Mouse (Mus musculus) left cerebral cortex, postnatal 25 days (tissue): ENCODE measurements around the gene Ddx46. TPM values are rescaled to one million over a fixed set of nuclear protein-coding genes. Genes with fewer than 3 reads are reported as not detected.
"Not testable (repeated sequence)": the region's sequence is repeated elsewhere in the genome, so short reads cannot be mapped to it uniquely, and the experiment has no call there.

Source experiments
- DNase-seq, 2 experiments: peaks; one replicate each; pipeline ENCODE4 v3.0.0; 2022; ENCODE audit warnings: low spot score in 2 of 2, mixed read lengths in 1 of 2
- intact Hi-C: fragments of 180-260 bp; cut with DNase I; formaldehyde crosslinking; loops from one replicate; pipeline ENCODE4 v1.15.1; 2025
- total RNA-seq, 2 experiments: library from RNA; stranded (reverse); gene quantifications; 2 replicates each; pipeline ENCODE4 v1.2.3; 2021

Gene Ddx46
- total RNA-seq, result 10 to 100 TPM; 39.9 to 44.0 TPM

DNA sequence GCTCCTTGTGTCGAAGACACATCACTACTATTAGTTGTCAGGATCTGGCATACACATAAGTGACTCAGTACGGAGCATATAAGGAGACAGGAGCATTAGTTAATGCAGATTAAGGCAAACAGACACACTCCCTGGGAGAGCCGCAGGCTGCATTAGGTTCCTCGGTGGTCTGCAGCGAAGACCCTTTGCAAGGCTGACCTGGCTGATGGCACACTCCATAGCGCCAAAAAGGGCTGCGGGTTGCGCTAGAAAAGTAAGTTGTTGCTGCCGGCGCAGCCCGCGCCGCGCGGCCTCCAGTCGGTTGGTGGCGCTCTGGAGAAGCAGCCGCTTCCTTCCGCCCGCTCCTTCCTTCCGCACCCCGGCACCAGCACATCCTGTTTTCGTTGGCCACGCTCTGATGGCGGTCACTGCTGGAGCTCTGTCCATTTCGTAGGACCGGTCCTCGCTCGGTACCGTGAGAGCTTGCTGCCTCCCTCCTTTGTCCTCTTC is at the start of gene Ddx46:
Gene Ddx46, plus strand, starts transcription at position 389 of the 489 bp plus-strand sequence.
- peak; percentile 89 for DNase-seq
- intact Hi-C loops, result no loop called here

DNA sequence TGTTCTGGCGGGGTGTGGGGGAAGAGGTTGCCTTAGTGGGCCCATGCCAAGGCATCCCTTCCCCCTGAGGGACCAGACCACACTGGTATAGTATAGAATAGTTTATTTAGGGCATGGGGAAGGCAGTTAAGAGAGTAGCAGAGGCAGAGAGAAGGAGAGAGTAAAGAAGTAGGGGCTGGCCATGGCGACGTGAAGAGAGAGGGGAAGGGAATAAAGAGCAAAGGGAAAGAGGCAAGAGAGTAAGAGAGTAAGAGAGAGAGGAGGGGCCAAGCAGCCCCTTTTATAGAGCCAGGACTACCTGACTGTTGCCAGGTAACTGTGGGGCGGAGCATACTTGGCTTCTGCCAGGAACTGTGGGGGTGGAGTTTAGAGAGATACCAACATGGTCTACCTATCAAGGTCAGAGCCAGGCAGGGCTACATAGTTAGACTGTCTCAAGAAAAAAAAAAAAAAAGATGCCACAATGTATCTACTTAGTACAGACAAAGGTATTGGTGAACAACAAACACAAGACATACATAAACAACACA is 42.8 kb upstream of the Ddx46 start:
- no peak for DNase-seq
- intact Hi-C loops, result no loop called here

DNA sequence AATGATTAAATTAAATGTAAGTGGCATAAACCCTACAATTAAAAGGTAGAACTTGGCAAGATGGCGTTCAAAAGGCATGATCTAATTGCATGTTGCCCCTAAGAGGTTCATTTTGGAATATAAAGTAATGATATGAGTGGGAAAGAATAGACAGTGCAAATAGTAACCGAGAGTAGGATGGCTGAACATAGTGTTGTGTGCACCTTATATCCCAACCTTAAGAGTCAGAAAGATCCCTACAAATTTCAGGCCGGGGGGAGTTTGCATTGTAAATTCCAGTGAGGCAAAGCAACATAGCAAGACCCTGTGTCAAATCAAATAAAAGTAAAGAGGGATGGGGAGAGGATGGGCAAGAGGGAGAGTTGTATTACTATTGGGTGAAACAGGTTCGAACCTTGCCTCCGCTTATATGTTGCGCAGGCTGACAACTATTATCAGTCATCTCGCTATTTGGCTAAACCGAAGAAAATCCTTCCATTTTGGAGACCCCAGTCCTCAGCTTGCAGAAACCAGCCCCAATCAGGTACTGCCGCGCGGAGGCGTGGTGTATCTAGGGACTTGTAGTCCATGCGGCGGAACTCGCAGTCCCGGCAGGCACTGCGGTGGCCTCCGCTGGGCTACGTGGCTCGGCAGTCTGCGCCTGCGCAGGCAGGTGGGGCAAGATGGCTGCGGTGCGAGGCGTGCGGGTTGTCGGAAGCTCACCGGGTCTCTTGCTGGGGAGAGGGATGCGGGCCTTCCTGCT is 42.1 kb upstream of the Ddx46 start:
- intact Hi-C loops, result no loop called here
- DNase-seq, result peak; percentile 97 to 99

DNA sequence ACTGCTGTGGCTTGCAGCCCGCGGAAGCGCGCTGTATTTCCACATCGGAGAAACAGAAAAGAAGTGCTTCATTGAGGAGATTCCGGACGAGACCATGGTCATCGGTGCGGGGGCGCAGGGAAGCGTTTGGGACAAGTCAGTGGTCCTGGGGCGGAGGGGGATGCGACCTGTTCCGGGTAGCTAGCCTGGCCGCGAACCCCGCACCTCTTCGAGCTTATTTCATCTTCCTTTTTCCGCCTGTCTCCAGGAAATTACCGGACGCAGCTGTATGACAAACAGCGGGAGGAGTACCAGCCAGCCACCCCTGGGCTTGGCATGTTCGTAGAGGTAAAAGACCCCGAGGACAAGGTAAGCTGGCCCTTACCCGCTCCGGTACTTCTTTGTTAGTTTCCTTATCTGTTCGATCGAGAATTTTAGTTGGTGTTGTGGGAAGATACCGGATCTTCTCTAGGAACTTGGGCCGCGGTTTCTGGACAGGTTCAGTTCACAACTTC is 41.5 kb upstream of the Ddx46 start:
- intact Hi-C loops, result no loop called here
- no peak for DNase-seq

DNA sequence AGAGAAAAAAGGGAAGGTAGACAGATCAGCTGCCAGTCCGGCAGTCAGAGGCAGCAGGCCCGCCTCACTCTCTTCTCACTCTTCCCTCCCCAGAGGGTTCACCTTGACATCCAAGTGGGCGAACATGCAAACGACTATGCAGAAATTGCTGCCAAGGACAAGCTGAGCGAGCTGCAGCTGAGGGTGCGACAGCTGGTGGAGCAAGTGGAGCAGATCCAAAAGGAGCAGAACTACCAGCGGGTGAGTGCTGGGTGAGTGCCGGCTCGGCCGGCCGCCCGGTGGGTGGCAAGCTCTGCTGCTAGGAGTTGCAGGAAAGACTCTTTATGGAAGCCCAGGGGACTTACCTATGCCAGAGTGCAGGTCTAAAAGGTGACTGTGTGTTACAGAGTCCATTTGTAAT is 39.5 kb upstream of the Ddx46 start:
- intact Hi-C loops, result no loop called here

DNA sequence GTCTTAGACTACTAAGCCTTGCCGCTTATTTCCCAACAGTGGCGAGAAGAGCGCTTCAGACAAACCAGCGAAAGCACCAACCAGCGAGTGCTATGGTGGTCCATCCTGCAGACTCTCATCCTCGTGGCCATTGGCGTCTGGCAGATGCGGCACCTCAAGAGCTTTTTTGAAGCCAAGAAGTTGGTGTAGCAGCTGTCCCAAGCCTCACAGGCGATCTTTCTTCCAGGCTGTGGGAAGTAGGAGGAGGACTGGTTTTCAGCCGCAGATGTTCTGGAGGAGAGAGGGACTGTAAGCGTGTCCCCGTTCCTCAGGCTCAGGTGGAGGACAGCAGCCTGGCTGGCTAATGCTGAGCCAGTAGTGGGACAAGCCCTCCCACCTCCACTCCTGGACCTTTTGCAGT is 38.0 kb upstream of the Ddx46 start:
- DNase-seq, result peak in 1 of 2 experiments; percentile 66
- intact Hi-C loops, result no loop called here

More for the DNA sequence above, 39.5 kb upstream of the Ddx46 start:
- DNase-seq, result peak; percentile 56 to 93

DNA sequence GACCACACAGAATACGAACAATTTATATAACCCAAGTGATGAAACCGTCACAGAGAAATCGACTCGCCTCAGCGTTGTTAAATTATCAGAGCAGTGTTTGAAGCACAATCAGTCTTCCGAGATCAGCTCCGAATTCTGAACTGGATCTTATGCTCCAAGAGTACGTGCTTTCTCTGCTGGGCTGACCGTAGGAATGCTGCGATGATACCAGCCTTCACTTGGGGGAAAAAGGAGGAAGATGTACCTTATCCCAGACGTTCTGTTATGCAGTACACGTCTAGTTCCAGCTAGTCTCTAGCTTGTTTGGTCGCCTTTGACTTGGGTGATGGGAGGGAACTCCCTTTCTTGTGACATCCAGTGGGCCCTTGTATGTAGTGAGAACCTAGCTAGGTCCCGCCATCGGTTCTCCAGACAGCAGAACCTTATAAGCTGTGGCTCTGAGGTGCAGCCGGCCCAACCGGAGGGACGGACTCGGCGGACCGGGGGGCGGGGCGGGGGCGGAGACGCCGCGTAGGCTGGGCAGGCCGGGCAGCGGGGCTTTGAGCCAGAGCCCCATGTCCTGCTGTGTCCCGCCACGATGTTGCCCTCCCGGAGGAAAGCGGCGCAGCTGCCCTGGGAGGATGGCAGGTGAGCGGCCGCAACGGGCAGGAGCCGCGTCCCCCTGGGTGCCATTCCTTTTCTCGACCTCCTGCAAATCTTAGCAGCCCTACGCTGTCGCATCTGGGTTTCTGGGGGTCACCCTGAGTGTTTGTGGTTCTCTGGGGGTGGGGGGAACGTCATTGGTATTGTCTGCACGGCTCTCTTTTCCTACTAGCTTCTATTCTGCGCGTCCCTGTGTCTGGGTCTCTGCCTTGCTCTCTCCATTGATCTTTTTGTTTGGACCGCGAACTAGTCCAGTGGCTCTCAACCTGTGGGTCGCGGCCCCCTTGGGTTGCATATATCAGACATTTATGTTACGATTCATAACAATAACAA is 35.0 kb upstream of the Ddx46 start, which contains the start of gene B4galt7:
Gene B4galt7, plus strand, starts transcription at position 331 of the 975 bp plus-strand sequence.
- DNase-seq, result peak; percentile 85
- intact Hi-C loops, result loop anchor here (1.0 kb wide), 1 partner anchor 128 kb away; no protein-coding TSS in a partner anchor

DNA sequence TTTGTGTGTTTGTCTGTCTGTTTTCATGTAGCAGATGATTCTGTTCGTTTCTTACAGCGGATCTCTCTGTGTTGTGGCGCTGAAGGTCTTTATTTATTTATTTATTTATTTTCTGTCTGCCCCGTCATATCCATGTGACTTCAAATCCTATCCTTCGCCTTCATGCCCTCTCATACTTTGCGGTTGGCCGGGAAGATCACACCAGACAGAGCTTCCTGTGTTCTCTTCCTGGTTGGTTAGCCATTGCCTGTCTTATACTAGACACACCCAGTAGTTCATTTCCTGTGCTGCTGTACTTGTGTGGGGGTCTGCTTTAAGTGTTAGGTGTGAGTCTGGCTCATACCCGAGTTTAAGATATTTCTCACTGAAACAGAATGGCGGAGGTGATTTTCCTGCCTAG is 34.2 kb upstream of the Ddx46 start:
- DNase-seq, result no peak
- intact Hi-C loops, result loop anchor here (1.0 kb wide), 1 partner anchor 128 kb away; no protein-coding TSS in a partner anchor

DNA sequence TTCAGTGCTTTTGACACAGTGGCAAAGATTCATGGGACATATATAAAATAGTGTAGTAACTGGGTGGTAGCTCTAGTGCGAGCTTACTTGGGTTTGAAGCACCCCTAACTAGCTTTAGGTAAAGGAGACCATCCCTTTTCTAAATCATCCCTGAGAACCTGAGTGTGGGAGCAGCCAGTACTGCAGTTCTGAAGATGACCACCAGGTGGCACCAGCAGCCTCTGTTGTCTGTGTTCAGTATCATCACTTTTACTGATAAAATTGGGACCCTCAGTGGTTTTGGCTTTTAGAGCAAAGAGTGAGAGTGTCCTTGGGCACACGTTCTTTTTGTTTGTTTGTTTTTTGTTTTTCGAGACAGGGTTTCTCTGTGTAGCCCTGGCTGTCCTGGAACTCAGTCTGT is 33.2 kb upstream of the Ddx46 start:
- intact Hi-C loops, result loop anchor here (1.0 kb wide), 1 partner anchor 37 kb away; no protein-coding TSS in a partner anchor
- peak; percentile 83 to 85 for DNase-seq

DNA sequence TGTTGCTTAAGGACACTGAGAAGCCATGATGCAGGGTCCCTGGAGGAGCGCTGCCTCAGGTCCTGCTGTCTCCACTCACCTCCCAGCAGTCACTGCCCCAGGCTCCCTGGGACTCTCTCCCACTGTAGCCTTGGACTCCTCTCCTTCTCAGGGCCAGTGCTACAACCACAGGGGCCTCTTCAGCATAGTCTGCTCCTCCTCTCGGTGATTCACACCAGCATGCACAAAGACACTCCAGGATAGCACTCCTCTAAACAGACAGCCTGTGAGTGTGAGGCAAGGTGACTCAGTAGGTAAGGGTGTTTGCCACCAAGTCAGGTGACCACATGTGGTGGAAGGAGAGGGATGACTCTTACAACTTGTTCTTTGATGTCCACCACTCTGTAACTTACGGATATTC is 30.2 kb upstream of the Ddx46 start:
- DNase-seq, result no peak

DNA sequence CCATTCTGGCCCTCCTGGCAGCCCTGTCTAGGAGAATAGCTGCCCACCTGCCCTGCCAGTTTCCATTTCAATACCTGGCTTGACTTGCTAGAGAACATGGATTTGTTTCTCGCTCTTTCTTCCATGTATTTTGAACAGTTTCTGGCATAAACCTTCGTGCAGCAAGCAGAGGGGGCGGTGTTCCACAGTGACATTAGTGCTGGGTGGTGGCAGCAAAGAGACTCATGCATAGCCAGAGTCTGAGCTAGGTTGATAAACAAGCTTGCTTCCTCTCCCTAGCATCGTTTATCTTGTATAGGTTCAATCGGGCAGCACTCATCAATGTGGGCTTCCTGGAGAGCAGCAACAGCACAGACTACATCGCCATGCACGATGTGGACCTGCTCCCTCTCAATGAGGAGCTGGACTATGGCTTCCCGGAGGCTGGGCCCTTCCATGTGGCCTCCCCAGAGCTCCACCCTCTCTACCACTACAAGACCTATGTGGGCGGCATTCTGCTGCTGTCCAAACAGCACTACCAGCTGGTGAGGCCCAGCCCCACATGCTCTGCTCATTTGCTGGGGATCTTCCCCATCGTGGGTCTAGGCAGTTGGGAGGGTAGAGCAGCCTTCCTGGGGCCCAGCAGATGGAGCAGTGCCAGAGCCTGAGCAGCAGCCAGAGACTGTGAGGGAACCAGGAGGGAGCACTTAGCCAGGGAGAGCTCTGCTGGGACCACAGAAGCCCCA is 27.8 kb upstream of the Ddx46 start:
- peak in 1 of 2 experiments; percentile 35 for DNase-seq
- intact Hi-C loops, result no loop called here

More for the DNA sequence above, 30.2 kb upstream of the Ddx46 start:
- intact Hi-C loops, result no loop called here

DNA sequence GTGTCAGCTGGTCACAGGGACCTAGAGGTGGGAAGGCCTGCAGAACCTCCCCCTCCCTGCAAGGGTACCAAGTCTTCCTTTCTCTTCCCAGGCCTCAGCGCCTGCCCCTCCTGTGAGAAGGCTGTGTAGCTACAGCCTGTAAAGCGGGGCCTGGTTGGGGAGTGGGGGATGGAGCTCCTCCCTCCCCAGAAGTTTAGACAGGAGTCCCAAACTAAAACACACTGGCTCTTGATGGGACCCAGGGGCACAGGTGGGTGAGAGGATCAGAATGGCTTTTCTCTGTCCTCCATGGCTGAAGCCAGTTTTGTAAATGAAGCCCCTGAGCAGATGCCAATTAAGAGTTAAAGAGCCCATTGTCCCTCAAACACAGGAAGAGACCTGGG is 27.2 kb upstream of the Ddx46 start:
- intact Hi-C loops, result no loop called here

DNA sequence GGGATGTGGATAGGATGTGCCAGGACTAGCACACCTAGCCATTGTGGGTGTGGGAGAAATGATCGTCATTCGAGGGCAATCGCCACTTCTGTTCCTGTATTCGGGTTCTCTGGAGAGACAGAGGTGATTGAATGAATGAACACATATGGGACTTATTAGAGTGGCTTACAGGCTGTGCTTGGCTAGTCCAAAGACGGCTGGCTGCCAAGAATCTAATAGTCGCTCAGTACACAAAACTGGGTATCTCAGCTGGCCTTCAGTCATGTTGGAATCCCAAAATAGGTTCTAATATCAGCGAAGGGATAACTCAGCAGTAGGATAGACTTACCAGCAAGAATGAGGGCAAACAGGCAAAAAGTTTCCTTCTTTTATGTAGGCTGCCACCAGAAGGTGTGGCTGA is 22.8 kb upstream of the Ddx46 start:
- no peak for DNase-seq
- intact Hi-C loops, result no loop called here

More for the DNA sequence above, 27.2 kb upstream of the Ddx46 start:
- no peak for DNase-seq

DNA sequence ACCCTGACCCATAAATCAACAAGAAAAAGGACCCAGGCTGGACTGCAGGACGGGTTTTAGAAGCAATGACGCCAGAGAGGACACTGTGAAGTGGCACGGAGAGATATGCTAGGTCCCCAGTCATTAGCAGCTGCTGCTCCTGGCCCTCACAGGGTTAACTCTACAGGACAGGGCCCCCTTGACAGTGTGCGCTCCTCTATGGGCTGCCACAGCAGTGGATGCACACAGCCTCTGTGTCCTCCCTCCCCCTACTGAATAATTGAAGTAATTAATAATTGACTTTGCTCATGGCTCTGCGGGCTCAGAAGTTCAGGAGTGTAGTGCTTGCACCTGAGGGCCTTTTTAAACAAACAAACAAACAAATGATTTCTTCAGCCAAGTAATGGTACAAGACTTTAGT is 21.4 kb upstream of the Ddx46 start:
- intact Hi-C loops, result no loop called here
- DNase-seq, result no peak

DNA sequence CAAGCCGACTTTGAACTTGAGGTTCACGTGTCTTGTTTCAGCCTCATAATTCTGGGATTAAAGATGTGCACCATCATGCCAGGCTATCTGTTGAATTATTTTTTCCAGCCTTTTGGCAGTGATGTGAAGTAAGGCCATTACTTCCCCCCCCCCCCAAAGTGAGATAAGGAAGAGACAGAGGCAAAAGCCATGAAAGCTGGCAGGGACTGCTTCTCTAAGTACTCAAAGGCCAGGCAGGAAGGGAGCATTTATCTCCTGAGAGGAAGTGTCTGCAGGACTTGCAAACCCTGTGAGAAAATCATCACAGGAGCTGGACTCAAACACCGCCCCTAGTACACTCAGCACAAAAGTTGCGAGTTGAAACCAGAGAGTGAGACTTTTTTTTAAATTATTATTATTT is 15.5 kb upstream of the Ddx46 start:
- intact Hi-C loops, result no loop called here
- no peak for DNase-seq

DNA sequence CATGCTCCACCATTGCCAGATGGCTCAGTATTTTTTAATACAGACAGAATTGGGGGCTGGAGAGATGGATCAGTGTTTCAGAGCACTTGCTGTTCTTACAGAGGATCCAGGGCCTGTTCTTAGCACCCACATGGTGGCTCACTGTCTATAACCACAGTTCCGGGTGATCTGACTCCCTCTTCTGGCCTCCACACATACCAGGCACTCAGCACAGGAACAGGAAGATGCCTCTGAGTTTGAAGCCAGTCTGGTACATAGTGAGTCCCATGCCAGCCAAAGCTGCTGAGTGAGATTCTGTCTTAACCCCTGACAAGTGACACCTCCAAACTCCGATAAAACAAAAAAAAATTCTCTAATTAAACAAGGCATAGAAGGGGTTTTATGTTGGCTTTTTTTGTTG is 14.6 kb upstream of the Ddx46 start:
- DNase-seq, result no peak
- intact Hi-C loops, result no loop called here

DNA sequence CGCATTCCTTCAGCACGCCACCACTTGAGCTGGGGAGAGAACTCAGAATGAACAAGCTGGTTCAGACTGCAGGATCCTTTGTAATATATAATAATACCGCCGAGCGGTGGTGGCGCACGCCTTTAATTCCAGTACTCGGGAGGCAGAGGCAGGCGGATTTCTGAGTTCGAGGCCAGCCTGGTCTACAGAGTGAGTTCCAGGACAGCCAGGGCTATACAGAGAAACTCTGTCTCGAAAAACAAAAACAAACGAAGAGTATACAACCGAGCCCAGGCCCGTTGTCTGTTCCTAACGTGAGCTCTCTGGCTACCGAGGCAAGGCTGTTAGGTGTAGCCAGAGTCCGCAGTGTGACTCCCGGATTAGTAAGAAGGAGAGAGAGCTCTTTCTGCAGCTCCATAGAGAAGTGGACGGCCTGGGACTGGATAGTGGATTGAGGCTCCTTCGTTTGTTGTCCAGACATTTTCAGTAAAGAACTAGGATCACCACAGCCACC is 12.6 kb upstream of the Ddx46 start:
- DNase-seq, intact Hi-C loops: not testable (repeated sequence)

DNA sequence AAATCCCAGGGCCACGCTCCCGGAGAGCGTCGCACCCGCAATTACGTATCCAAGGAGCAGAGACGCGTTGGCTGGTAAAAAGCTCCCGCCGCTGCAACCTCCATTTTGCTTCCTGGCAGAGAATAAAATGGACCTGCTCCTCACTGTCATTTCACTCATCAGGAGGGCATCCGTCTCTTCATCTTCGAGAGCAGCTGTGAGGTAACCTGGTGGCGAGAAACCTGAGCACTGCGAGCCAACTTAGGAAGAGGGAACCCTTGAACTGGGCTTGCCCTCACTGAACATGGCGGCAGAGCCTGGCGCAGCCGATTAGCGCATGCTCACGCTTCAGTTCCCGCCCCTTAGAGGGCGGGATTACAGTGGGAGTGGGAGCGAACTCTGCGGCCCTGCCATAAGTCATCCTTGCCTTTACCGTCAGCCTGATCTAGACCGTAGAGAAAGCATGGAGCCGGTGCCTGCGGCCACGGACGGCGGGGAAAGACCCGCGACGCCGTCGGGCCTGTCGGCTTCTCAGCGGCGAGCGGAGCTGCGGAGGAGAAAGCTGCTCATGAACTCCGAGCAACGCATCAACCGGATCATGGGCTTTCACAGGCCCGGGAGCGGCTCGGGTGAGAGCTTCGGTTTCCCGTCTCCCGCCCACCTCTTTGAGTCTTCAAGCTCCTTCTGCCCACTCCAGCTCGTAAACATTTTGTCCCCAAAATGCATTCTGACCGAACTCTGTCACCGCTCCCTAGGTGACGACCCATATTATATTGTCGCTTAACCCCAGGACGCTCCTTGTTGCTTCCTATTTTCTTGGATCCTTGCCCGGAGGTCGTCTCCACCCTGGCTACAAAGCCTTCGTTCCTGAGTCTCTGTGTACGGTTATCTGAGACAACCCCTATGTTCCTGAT is 11.9 kb upstream of the Ddx46 start, which contains the start of gene Caml:
Gene Caml, plus strand, starts transcription at position 357 of the 893 bp plus-strand sequence.
- intact Hi-C loops, result no loop called here
- DNase-seq, result peak; percentile 90 to 93
